Mouse (Mus musculus) megakaryocyte, embryonic 14.5 days (primary cell): ENCODE data around the gene Fubp1.

ENCODE experiments used
- FLI1 ChIP-seq: IDR thresholded peaks from 2 replicates; pipeline ENCODE4 v1.6.1; 2012; ENCODE audit warnings: low read length, inconsistent platforms, mixed read lengths
- GATA1 ChIP-seq: IDR thresholded peaks from 3 replicates; pipeline ENCODE4 v1.6.1; 2012; ENCODE audit warnings: mixed read lengths, low read length, inconsistent platforms, borderline replicate concordance

- TF ChIP-seq GATA1 (no peak), FLI1 (no peak)
Measured at GRCm38 (mm10) chr3:152268099-152268498, 57.9 kb downstream of the Fubp1 start.
